Mouse (Mus musculus) urinary bladder, postnatal 36 days (tissue): ENCODE measurements around the gene Masp1.

Source experiments
- DNase-seq, 2 experiments: peaks; one replicate each; pipeline ENCODE4 v3.0.0; 2022; ENCODE audit warnings: low spot score in 2 of 2, mixed read lengths in 1 of 2

Gene Masp1

GRCm38 (mm10) chr16:23463671-23464347, 56.8 kb downstream of the Masp1 start:
- DNase-seq: no peak

- DNase-seq: no peak
These were observed 61.6 kb downstream of the Masp1 start for GRCm38 (mm10) chr16:23458906-23459588.

- DNase-seq: no peak
These were observed 63.3 kb downstream of the Masp1 start for GRCm38 (mm10) chr16:23457338-23457737.

- peak in 1 of 2 experiments; percentile 17 for DNase-seq
These were observed 64.1 kb downstream of the Masp1 start for GRCm38 (mm10) chr16:23456534-23456933.

GRCm38 (mm10) chr16:23454376-23454775, 66.2 kb downstream of the Masp1 start:
- no peak for DNase-seq

GRCm38 (mm10) chr16:23452476-23452875, 68.1 kb downstream of the Masp1 start:
- peak; percentile 19 to 30 for DNase-seq

GRCm38 (mm10) chr16:23450816-23451215, 69.8 kb downstream of the Masp1 start:
- no peak for DNase-seq

- no peak for DNase-seq
These were observed 70.7 kb downstream of the Masp1 start for GRCm38 (mm10) chr16:23449946-23450345.

- DNase-seq: peak in 1 of 2 experiments; percentile 44
These were observed 76.4 kb downstream of the Masp1 start for GRCm38 (mm10) chr16:23444231-23444630.

GRCm38 (mm10) chr16:23437404-23438166, 83.0 kb downstream of the Masp1 start:
- no peak for DNase-seq

- no peak for DNase-seq
These were observed 90.6 kb downstream of the Masp1 start for GRCm38 (mm10) chr16:23429991-23430390.

- no peak for DNase-seq
These were observed 91.8 kb downstream of the Masp1 start, which contains the start of gene Rtp1 for GRCm38 (mm10) chr16:23428647-23429319. Rtp1 (plus strand) TSS chr16:23429133.

- DNase-seq: no peak
These were observed 92.9 kb downstream of the Masp1 start for GRCm38 (mm10) chr16:23427701-23428100.

GRCm38 (mm10) chr16:23423825-23424224, 96.8 kb downstream of the Masp1 start:
- no peak for DNase-seq

- no peak for DNase-seq
These were observed 101.0 kb downstream of the Masp1 start for GRCm38 (mm10) chr16:23419565-23420085.

GRCm38 (mm10) chr16:23417456-23418240, 103.0 kb downstream of the Masp1 start:
- no peak for DNase-seq

GRCm38 (mm10) chr16:23416657-23417293, 103.8 kb downstream of the Masp1 start:
- no peak for DNase-seq

GRCm38 (mm10) chr16:23416261-23416656, 104.4 kb downstream of the Masp1 start:
- DNase-seq: no peak

- no peak for DNase-seq
These were observed 107.7 kb downstream of the Masp1 start for GRCm38 (mm10) chr16:23412930-23413329.

GRCm38 (mm10) chr16:23403008-23403755, 117.4 kb downstream of the Masp1 start:
- DNase-seq: peak; percentile 69 to 75
